Mouse (Mus musculus) adrenal gland, postnatal 25 days (tissue): ENCODE results near the gene Anxa3. TPM values are rescaled to one million over a fixed set of nuclear protein-coding genes. Genes with fewer than 3 reads are reported as not detected.
A peak's percentile ranks its signal among the peaks of the same experiment; 100 is the strongest.

Experiments used
- DNase-seq: peaks from one replicate; pipeline ENCODE4 v3.0.0; 2021; ENCODE audit warnings: mixed read lengths
- long read RNA-seq: library from polyadenylated mRNA; stranded (forward); transcript quantifications from one replicate; pipeline ENCODE4 v2.0.0, GENCODE M21; 2021
- total RNA-seq: library from RNA; stranded (reverse); gene quantifications from 2 replicates; pipeline ENCODE4 v1.2.3, GENCODE M21; 2021

Anxa3 gene
- total RNA-seq: 16.9 and 19.8 TPM in 2 replicates
- long read RNA-seq, transcript Anxa3-201 (13 exons, 1,595 nt): major isoform, 14 of 22 reads
- long read RNA-seq, partial matches to known transcripts: 2 of 22 reads
- long read RNA-seq, other reads (novel, unspliced or antisense): 4 of 22 reads

- DNase-seq: peak; percentile 33
These were observed at the start of gene Anxa3 for GRCm38 (mm10) chr5:96792936-96793718. Gene Anxa3, plus strand, starts transcription at chr5:96793339.

GRCm38 (mm10) chr5:96747195-96747984 is 45.7 kb upstream of the Anxa3 start:
- no peak for DNase-seq

GRCm38 (mm10) chr5:96757615-96758014 is 35.5 kb upstream of the Anxa3 start:
- DNase-seq: no peak

GRCm38 (mm10) chr5:96762021-96762420 is 31.1 kb upstream of the Anxa3 start:
- DNase-seq: no peak

- DNase-seq: peak; percentile 62
These were observed 24.2 kb upstream of the Anxa3 start for GRCm38 (mm10) chr5:96768846-96769471.

- DNase-seq: no peak
These were observed 9.4 kb upstream of the Anxa3 start for GRCm38 (mm10) chr5:96783506-96784288.

- DNase-seq: no peak
These were observed 8.0 kb upstream of the Anxa3 start for GRCm38 (mm10) chr5:96785096-96785495.

GRCm38 (mm10) chr5:96792422-96792821 is 717 bp upstream of the Anxa3 start:
- no peak for DNase-seq

GRCm38 (mm10) chr5:96793953-96794635 is 955 bp downstream of the Anxa3 start:
- DNase-seq: no peak

GRCm38 (mm10) chr5:96795752-96796151 is 2.6 kb downstream of the Anxa3 start:
- no peak for DNase-seq

- no peak for DNase-seq
These were observed 4.3 kb downstream of the Anxa3 start for GRCm38 (mm10) chr5:96797465-96797864.

- no peak for DNase-seq
These were observed 6.0 kb downstream of the Anxa3 start for GRCm38 (mm10) chr5:96799165-96799564.

- no peak for DNase-seq
These were observed 6.8 kb downstream of the Anxa3 start for GRCm38 (mm10) chr5:96799969-96800368.

GRCm38 (mm10) chr5:96802185-96802584 is 9.0 kb downstream of the Anxa3 start:
- no peak for DNase-seq

- peak; percentile 17 for DNase-seq
These were observed 10.0 kb downstream of the Anxa3 start for GRCm38 (mm10) chr5:96803091-96803490.

- DNase-seq: no peak
These were observed 11.2 kb downstream of the Anxa3 start for GRCm38 (mm10) chr5:96804304-96804703.

- no peak for DNase-seq
These were observed 11.7 kb downstream of the Anxa3 start for GRCm38 (mm10) chr5:96804813-96805212.

GRCm38 (mm10) chr5:96810620-96811019 is 17.5 kb downstream of the Anxa3 start:
- no peak for DNase-seq

- no peak for DNase-seq
These were observed 31.7 kb downstream of the Anxa3 start for GRCm38 (mm10) chr5:96824769-96825327.

- DNase-seq: no peak
These were observed 34.0 kb downstream of the Anxa3 start for GRCm38 (mm10) chr5:96827176-96827575.

- DNase-seq: no peak
These were observed 41.2 kb downstream of the Anxa3 start for GRCm38 (mm10) chr5:96834338-96834737.
